Mouse (Mus musculus): ENCODE measurements around the gene Esrp2. TPM values are rescaled to one million over a fixed set of nuclear protein-coding genes. Genes with fewer than 3 reads are reported as not detected.

Gene Esrp2
- polyA plus RNA-seq (2017; shearing (Covaris generic)): 1.1 TPM

GRCm38 (mm10) chr8:106136156-106137130, at the start of gene Esrp2:
Esrp2 (minus strand) TSS chr8:106136974.

GRCm38 (mm10) chr8:106168356-106169016, 31.7 kb upstream of the Esrp2 start, which contains the start of gene Slc7a6:
Slc7a6 (plus strand) TSS chr8:106168857.

DNA sequence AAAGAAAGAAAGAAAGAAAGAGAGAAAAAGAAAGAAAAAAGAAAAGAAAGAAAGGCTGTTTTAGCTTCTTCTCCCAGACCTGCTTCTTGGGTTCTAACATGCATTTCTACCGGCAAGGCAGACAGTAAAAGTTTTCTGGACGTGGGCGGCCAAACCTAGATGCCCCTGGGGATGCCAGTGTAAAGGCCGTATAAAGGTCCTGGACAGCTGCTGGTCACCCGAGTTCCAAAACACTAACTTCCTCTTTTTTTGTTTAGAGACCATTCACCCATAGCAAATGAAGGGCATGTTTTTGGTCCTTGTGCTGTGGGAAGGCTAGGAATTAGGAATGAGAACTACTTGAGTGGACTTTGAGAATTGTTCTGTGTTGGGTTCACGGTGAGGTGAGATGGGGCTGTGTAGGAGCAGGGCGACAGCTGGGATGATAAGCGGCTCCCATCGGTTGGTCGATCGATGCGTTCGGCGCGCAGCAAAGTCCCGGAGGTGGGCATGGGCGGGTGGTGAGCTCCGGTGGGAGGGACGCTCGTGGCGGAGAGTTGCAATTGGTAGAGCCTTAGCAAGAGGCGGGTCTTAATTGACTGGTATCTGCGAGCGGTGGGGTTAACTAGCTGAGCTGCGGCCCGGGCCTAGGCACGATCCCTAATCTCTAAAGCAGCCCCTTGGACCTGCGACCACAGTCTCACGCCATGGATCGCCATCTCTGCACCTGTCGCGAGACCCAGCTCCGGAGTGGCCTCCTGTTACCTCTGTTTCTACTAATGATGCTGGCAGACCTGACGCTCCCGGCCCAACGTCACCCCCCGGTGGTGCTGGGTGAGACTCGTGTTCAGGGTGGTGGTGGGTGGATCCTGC, 13.3 kb upstream of the Esrp2 start, which contains the start of gene Pla2g15:
TSS of gene Pla2g15 (plus strand) at position 599 of the 852 bp plus-strand sequence.

Other genes with a start within 250 kb of the Esrp2 start
- 1.8 TPM for gene Nrn1l, start 243.4 kb downstream of the Esrp2 start, polyA plus RNA-seq (2017; shearing (Covaris generic))
- 17.7 TPM for gene Pskh1, start 236.5 kb downstream of the Esrp2 start, polyA plus RNA-seq (2017; shearing (Covaris generic))
- gene Ctrl, start 203.1 kb downstream of the Esrp2 start, polyA plus RNA-seq (2017; shearing (Covaris generic)): 1.4 TPM
- 159 TPM for gene Psmb10, start 198.5 kb downstream of the Esrp2 start, polyA plus RNA-seq (2017; shearing (Covaris generic))
- not detected for gene Lcat, start 193.6 kb downstream of the Esrp2 start, polyA plus RNA-seq (2017; shearing (Covaris generic))
- gene Slc12a4, start 170.9 kb downstream of the Esrp2 start, polyA plus RNA-seq (2017; shearing (Covaris generic)): 17.0 TPM
- not detected for gene Dpep3, start 157.5 kb downstream of the Esrp2 start, polyA plus RNA-seq (2017; shearing (Covaris generic))
- 12.0 TPM for gene Dus2, start 145.6 kb downstream of the Esrp2 start, polyA plus RNA-seq (2017; shearing (Covaris generic))
- not detected for gene Dpep2nb, start 131.0 kb downstream of the Esrp2 start, polyA plus RNA-seq (2017; shearing (Covaris generic))
- gene Ddx28, start 125.1 kb downstream of the Esrp2 start, polyA plus RNA-seq (2017; shearing (Covaris generic)): 3.8 TPM
- gene Nfatc3, start 78.1 kb downstream of the Esrp2 start, polyA plus RNA-seq (2017; shearing (Covaris generic)): 142 TPM
- 2.6 TPM for gene Pla2g15, start 13.4 kb upstream of the Esrp2 start, polyA plus RNA-seq (2017; shearing (Covaris generic))
- 46.4 TPM for gene Slc7a6, start 31.9 kb upstream of the Esrp2 start, polyA plus RNA-seq (2017; shearing (Covaris generic))
- 86.3 TPM for gene Slc7a6os, start 74.0 kb upstream of the Esrp2 start, polyA plus RNA-seq (2017; shearing (Covaris generic))
- gene Prmt7, start 74.0 kb upstream of the Esrp2 start, polyA plus RNA-seq (2017; shearing (Covaris generic)): 48.1 TPM
- gene Smpd3, start 201.0 kb upstream of the Esrp2 start, polyA plus RNA-seq (2017; shearing (Covaris generic)): not detected